Mouse (Mus musculus) cerebellum, adult 11 months (tissue): Measurements from ENCODE around the gene Cyp1a2.
A peak's percentile ranks its signal among the peaks of the same experiment; 100 is the strongest.

Experiments used
- DNase-seq: peaks from one replicate; pipeline ENCODE4 v3.0.0; 2022

The Cyp1a2 gene

DNA sequence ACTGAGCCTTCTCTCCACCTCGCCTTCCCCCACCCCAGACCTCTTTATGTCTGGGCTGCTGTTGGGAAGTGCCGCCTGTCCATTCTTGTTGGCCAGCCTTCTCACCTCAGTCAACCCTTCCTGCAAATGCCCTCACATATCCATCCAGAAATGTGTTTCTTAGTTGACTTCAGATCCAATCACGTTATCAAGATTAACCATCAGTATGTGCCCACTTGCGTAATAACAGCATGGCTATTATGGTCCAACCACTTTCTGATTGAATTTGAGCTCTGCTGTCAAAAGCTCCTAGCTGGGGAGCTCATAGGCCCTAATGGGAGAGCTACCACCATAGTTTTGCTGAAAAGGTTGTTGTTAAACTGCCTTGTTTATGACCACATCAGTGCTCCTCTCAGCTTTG is 12.5 kb downstream of the Cyp1a2 start:
- DNase-seq = no peak

DNA sequence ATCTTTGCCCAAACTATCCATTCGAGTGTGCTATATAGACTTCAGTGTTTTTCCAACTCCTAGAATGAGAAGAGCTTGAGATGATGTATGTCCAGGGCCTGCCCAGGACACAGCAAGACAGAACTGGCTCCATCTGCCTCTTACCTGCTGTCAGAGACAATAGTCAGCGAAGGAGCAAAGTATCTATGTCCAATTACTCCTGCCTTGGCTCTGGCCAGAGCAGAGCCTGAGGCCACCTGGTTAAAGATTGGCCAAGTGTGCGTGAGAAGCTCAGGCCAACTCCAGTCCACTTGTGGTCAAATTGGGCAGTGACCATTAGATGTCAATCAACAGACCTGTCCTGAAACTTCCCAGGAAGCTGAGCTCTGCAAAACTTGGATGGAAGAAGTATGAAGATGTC is 13.9 kb downstream of the Cyp1a2 start:
- DNase-seq = no peak

DNA sequence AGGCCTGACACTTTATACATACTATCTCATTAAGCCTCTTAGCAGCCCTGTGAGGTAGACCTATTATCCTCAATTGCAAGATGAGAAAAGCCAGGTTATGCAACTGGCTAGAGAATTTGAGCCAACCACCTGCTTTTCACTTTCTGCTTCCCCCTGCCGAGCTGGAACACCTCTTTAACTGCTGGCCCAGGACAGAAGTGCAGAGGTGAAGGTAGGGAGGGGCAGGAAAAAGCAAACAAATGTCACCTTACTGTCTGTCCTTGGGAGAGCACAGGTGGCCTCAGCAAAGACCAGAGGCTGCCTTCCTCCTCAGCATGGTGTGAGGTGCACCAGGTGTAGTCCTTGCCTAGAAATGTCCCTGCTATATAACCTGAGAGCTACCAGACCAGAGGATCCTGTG is 15.2 kb downstream of the Cyp1a2 start:
- no peak for DNase-seq

DNA sequence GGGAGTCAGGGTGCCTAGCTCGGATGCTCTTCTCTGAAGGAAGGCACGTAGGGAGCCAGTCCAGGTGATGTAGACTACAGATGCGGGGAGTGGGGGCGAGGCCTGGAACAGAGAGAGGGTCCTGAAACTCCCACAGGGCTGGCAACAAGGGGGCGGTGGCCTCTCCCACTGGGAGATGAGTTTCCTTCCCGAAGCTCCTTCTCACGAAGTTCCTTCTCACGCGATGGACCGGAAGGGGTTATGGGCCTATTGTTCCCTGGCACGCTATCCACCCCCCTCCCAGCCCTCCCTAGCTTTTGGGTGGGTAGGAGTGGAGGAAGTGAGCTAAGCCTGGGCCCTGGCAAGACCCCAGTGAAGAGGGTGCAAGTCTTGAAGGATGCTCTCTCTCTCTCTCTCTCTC is 15.7 kb downstream of the Cyp1a2 start:
- no peak for DNase-seq

DNA sequence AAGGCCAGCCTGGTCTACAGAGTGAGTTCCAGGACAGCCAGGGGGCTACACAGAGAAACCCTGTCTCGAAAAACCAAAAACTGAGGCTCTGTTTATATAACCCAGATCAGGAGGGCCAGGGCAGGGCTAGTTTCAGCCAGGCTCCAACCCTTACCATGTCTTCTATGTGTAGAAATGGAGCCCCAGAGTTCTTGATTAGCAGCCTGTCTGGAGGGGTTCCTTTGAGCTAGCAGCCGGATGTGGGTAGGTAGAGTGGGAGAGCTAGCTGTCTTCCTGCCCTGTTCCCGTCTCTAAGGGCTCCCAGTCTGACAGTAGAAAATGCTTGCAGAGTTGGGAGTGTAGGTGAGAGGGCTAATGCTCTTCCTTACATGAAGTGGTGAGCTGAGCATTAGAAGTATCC is 16.4 kb downstream of the Cyp1a2 start:
- DNase-seq = no peak

DNA sequence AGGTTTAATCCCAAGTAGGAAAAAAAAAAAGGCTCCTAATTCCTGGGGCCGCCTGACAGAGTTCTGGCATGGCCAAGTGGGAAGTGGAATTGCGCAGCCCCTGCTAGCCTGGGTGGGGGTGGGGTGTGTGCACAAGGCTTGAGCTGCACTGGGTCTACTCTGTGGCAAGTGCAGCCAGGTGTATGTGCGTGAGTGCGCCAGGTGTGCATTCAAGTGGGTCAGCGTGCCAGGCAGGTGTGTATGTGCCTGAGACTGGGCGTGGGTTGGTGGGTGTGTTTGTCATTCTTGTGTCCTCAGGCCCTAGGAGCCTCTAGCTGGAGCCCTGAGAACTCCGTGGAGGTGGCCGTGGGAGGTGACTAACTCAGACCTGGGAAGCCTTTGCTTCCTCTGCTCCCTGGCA is 17.0 kb downstream of the Cyp1a2 start:
- DNase-seq = no peak

DNA sequence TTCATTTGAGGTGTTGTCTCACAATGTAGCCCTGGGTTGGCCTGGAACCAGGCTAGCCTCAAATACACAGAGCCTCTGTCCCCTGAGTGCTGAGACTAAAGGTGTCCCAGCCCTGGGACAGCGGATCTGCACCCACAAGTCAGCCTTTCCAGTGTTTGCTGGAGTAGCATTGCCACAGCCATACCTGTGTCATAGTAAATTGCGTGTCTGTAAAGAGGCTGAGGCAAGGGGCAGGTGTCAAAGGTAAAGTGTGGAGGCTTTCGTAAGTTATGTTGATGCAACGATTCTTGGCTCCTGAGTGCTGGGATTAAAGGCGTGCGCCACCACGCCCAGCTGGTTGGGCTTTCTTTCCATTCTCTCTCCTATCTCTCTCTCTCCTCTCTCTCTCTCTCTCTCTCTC is 18.9 kb downstream of the Cyp1a2 start:
- no peak for DNase-seq

DNA sequence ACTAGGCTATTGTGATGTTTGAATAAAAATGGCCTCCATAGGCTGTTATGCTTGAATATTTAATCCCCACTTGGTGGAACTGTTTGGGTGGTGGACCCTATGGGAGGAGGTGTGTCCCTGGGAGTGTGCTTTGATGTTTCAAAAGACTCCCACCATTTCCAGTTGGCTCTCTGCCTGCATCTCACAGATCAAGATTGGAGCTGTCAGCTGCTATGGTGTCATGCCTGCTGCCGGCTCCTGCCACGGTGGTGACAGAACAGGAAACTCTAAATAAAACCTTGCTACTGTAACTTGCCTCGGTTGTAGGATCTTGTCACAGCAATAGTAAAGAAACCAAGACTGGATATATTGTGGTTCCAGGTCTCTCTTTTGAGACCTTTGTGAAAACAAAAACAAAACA is 22.0 kb downstream of the Cyp1a2 start:
- DNase-seq = no peak

DNA sequence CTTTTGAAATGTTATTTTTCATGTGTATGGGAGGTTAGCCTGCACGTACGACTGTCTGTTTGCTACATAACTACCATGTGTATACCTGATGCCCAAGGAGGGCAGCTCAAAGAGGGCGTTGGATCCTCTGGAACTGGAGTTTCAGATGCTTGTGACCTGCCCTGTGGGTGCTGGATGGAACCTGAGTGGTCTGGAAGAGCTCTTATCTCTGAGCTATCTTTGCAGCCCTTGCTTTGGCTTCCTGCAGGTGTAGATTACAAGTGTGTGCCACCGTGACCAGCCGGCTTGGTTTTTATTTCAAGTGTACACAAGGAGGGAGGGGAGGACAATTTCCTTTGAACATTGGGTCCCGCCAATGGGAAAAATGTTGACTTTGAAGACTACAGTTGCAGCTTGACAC is 23.0 kb downstream of the Cyp1a2 start:
- no peak for DNase-seq

DNA sequence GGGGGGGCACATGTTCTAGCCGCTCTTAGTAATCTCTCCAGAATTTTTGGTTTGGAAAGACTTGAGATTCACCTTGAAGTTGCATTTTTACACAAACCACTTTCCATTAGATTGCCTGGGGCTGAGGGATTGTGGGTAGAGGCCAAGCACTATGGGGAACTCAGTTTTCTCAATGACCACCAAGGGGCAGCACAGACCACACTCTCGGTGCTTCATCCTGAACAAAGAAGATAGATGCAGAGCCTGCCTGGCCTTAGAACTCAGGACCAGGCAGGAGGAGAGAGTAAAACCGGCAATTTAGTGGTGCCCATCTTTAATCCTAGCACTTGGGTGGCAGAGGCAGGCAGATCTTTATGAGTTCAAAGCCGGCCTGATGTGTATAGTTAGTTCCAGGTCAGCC is 23.7 kb downstream of the Cyp1a2 start:
- DNase-seq = peak; percentile 74

DNA sequence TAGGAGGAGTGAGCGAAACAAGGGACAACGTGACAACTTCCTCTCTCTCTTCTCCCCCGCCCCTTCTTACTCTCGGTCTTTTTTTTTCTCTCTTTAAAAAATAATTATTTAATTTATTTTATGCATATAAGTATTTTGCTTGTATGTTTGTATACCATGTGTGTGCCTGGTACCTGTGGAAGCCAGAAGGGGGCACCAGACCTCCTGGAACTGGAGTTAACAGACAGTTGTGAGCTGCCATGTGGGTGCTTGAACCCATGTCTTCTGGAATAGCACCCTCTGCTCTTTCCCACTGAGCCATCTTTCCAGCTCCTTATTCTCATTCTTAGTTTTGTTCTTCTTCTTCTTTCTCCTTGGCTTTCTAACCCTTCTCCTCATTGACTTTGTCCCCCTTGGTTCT is 24.5 kb downstream of the Cyp1a2 start:
- DNase-seq = no peak

DNA sequence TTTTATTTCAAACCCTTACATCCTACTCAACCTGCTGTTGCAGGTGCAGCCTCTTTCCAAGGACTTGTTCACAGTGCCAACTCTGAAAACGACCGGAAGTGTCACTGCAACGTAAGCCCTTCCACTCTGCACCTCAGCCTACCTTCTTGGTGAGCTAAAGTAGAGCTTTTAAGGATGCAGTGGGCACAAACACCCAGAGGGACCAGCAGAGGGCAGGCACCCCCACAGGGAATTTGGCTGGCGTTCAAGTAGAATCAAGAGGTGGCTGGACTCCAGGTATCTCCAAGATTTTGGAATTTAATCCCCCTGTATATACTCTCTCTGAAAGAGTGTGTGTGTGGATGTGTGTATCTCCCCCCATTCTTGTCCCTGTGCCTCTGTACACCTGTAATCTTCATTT is 25.7 kb downstream of the Cyp1a2 start:
- no peak for DNase-seq

DNA sequence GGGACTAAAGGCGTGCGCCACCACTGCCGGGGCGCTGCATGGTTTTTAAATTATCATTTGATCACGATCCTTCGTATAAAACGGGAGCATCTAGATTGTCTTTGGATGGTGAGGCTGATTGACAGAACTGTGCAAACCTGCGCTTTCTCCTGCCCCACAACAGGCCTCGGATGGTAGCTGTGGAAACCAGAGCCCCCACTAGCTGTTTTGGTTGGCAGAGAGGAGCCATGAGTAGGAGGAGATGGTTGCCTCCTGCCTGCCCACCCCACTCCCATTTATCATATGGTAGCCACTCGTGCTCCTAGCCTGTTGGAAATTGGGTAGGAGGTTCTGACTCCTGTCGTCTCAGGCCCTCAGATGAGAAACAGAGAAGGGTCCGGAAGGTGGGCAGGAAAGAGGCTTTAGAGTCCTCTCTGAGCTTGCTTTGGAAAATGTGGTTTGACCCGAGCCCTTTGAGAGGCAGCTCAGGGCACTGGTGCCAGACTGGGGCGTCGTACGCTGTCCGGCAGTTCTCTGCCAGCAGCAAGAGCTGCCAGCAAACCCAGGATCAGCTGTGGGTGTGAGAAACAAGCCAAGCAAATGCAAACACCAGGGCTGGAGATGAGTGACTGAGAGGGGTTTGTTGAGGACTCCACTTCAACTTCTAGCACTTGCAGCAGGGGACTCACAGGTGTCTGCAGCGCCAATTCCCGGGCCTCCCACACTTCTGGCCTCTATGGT is 26.7 kb downstream of the Cyp1a2 start:
- DNase-seq = no peak

DNA sequence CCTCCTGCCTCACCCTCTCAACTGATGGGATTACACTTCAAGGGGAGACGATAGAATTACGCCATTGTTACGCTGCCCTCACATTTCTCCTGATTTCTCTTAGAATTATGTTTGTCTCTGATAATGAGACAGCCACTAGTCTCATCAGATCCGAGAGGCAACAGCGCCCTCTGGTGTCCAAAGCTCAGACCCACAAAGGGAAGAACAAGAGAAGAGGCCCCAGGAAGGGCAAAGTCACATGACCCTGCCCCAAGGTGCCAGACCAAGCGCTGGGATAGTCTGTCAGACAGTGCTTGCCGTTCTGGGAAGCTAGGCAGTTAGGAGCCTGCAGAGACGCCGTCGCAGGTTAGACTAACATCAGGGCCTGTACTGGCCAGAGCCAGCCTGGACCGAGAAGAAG is 27.8 kb downstream of the Cyp1a2 start:
- peak; percentile 92 for DNase-seq

DNA sequence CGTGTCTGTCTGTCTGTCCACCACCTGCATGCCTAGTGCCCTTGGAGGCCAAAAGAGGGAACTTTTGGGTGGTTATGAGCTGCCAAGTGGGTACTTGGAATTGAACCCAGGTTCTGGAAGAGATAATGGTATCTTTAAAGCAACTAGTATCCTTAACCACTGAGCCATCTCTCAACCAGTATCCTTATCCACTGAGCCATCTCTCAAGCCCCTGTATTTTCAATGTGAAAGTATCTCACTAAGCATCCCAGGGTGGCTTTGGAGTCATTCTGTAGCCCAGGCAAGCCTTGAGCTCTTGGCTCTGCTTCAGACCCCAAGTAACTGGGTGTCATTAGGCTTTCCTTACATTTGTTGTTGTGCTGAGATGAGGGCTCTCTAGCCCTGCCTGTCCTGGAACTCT is 28.5 kb downstream of the Cyp1a2 start:
- DNase-seq = no peak

DNA sequence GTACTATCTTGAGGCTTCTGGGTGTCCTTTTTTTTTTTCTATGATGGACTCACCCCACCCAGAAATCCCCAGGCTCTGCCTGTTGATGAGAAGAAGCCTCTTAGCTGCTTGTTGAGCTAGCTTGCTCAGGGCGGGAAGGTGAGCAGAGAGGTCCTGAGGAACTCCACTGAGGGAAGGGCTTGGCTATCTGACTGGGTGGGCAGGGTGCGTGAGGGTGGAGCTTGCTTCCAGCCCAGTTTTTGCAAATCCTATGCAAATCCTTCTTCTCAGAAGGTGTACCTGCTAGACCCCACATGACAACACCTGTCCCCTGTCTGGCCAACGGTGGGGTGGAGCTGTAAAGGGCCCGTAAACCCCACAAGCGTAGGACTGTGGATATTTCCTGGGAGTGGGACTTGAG is 30.2 kb downstream of the Cyp1a2 start, which contains the start of gene Csk:
Csk (minus strand) TSS at position 349 of the 400 bp plus-strand sequence.
- DNase-seq = no peak

DNA sequence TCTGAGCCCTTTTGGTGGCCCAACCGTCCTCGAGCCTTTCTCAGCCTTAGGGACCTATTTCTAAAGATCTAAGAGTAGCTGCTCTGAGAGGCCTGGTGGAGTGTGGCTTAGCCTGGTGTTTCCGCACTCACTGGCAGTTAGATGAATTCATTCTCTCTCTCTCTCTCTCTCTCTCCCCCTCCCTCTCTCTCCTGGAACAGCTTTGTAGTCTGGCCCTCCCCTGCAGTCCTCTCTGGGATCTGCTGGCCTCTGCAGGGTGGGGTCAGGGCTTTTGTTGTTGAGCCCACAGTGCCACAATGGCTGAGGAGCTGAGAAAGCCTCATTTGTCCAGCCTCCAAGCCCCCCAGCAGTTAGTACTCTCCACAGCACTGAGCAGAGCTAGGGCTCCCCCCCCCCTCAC is 30.6 kb downstream of the Cyp1a2 start:
- no peak for DNase-seq

DNA sequence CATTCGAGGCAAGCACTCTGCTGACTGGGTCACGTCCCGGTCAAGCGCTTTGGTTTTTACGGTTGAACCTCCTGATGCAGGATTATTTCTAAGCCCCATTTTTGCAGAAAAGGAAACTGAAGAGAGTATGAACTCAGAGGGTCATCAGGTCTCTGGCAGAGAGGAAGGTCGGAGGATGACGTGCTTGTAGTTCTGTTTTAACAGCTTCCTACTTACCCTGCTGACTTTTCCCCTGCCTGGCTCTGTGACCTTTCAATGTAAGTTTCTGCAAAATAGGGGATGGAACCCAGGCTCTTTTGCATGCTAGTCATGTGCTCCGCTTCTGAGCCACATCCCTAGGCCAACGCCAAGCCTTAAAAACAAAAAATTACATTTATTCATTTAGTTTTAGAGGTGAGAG is 31.2 kb downstream of the Cyp1a2 start:
- no peak for DNase-seq

DNA sequence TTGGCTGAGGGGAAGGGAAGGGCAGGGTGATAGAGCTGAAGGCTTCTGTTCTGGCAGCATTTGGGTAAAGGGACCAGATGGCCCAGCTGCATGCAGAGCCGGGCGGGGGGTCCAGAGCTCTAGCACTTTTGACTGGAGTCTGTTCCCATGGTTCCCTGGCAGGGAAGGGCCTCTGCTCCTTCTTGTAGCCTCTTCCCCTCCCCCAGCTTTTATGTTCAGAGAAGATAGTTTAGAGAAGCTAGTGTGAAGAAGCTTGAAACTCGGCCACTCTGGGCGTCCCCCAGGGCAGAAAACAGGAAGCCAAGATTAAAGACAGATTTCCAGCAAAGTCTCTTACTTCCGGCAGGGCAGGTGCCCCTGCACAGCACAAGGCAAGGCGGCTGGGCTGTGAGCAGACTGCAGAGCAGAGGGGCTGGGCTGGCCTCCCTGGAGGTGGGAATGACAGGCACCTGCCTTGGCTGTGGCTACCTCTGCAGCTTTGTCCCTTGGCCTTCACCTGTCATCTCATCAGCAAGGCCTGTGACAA is 32.7 kb downstream of the Cyp1a2 start:
- DNase-seq = no peak

DNA sequence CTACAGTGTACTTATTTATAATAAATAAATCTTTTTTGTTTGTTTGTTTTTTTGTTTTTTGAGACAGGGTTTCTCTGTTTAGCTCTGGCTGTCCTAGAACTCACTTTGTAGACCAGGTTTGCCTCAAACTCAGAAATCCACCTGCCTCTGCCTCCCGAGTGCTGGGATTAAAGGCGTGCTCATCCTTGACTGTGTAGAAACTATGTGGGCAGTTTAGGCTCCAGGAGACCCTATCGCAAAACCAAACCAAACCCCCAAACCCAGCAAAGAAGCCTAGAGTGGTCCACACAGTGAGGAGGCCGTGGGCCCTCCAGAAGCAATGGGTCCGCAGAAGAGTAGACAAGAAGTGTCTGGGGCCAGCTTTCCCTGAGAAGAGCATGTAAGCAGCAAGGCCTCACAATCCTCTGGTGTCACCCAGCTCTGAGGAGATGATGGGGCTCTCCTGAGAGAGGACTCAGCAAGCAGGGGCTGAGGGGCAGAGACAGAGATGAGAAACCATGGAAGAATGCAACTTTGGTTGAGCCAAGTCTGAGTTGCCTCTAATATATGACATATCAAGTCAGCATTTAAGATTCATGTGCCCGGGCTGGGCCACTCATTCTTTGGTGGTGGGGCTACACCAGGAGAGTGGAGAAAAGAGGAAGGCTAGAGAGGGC is 33.2 kb downstream of the Cyp1a2 start:
- no peak for DNase-seq

DNA sequence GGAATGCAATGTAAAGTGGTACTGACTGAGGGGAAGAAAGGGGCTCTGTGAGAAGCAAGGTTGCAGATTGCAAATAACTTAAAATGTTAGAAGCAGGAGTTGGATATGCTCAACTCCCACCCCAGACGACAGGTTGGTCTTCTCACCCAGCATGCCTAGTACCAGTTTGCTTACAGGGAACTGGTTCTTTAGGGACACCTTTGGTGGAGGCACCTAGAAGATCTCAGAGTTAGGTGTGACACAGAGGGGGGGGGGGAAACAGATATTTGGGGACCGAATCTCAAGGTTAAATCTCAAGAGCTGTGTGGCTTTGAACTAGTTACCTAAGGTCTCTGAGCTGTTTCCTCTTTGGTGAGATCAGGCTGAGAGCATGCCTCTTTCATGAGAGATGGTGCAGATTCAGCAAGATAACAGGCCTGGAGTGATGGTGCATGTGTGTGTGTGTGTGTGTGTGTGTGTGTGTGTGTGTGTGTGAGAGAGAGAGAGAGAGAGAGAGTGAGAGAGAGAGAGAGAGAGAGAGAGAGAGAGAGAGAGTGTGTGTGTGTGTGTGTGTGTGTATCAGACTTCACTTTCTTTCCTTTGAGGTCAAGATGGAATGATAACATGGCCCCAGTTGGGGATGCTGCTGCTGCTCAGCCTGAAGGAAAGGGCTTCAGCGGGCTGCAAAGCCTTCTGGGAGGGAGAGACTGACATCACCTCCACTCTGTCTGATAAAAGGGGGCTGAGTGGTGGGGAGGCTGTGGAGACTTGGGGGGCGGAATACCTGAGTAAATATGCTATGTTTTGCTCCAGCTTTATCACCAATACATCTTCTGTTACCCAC is 36.0 kb downstream of the Cyp1a2 start:
- no peak for DNase-seq

DNA sequence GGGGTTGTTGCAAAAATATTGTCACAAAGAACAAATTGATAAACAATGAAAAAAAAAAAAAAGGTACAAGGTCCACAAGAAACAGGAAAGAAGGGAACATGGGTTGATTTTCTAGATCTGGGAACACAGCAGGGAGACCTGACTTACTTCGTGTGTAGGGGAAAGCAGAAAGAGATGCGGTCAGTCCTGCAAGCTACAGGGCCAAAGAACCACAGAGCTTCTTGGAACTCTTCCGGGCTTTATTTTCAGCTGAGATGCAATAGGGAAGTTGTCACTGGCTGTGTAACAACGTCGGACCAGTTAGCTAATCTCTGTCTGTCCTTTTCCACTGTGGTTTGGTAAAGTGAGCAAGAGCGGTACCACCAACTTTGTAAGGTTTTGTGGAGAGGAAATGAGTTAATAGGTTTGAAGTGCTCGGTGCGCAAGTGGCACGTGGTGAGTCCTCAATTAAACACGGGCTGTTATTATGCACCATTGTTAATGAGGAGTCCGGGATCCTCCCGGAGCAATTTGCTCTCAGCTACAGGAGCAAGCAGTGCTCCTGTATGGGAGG is 36.9 kb downstream of the Cyp1a2 start:
- no peak for DNase-seq
